ENCODE assay signal across 16 mouse cellular contexts in genomic region chr1:152639344-152639743, GRCm38 (mm10).
"Had no signal": no experiment of that assay in that cellular context is flagged by ENCODE, and none has a peak within 500 bp of the region (broad histone marks: within the 10 kb centered on the region; RNA-seq: fewer than 3 reads in every experiment).

No protein-coding gene starts in this region.

- H3K9me3 ChIP-seq: limb, embryonic 12.5 days; liver, embryonic 13.5 days; lung, embryonic 15.5 days; midbrain, embryonic 10.5 days; neural tube, embryonic 15.5 days had no signal

- DNase-seq: kidney, postnatal 36 days; layer of hippocampus, adult 9-11 months; layer of hippocampus, postnatal 36 days; liver; liver, embryonic 13.5 days; liver, postnatal 0 days; midbrain, embryonic 14.5 days; right cerebral cortex, adult 18-20 months; right cerebral cortex, postnatal 25 days; thymus, adult 18-20 months; thymus, postnatal 36 days had no signal

- H3K4me3 ChIP-seq: limb, embryonic 12.5 days; liver, embryonic 13.5 days; lung, embryonic 15.5 days; midbrain, embryonic 10.5 days; myocyte; neural tube, embryonic 15.5 days had no signal

- H3K4me2 ChIP-seq: limb, embryonic 12.5 days; liver, embryonic 13.5 days; lung, embryonic 15.5 days; neural tube, embryonic 15.5 days had no signal

- H3K27me3 ChIP-seq: limb, embryonic 12.5 days; liver, embryonic 13.5 days; lung, embryonic 15.5 days; neural tube, embryonic 15.5 days had no signal

- H3K27ac ChIP-seq: liver, embryonic 13.5 days; midbrain, embryonic 10.5 days had no signal

- ATAC-seq: liver, postnatal 0 days had no signal

- H3K36me3 ChIP-seq: limb, embryonic 12.5 days; liver, embryonic 13.5 days; lung, embryonic 15.5 days; midbrain, embryonic 10.5 days; neural tube, embryonic 15.5 days had no signal

- H3K4me1 ChIP-seq: liver, embryonic 13.5 days had no signal

- H3K9ac ChIP-seq: limb, embryonic 12.5 days; liver, embryonic 13.5 days; liver, postnatal 0 days; lung, embryonic 15.5 days; neural tube, embryonic 15.5 days had no signal
